Mouse (Mus musculus) CH12.LX (cell line): ENCODE data around the gene Dlk1. TPM values are rescaled to one million over a fixed set of nuclear protein-coding genes. Genes with fewer than 3 reads are reported as not detected.

Experiments used
- DNase-seq: peaks from one replicate; pipeline ENCODE4 v3.0.0-alpha.2; 2013; ENCODE audit errors: extremely low read depth
- H3K27ac ChIP-seq: 2 replicates; pipeline ENCODE4 v1.5.1; 2012; ENCODE audit warnings: low read depth, mild to moderate bottlenecking, control low read depth, moderate library complexity; ENCODE audit not compliant: insufficient read depth
- H3K27me3 ChIP-seq: replicated peaks from 2 replicates; pipeline ENCODE3; 2012; ENCODE audit warnings: inconsistent platforms
- H3K36me3 ChIP-seq, 2 experiments: replicated peaks in 1 of 2; 2 replicates each; pipeline versions ENCODE3 to v1.6.1; 2012; ENCODE audit warnings: inconsistent platforms in 1 of 2, low read length in 1 of 2, mild to moderate bottlenecking in 1 of 2, mixed read lengths in 1 of 2, moderate library complexity in 1 of 2; ENCODE audit not compliant: control insufficient read depth in 1 of 2, insufficient read depth in 1 of 2
- H3K4me1 ChIP-seq, 2 experiments: 2 replicates each; pipeline ENCODE4 v1.6.1; 2012; ENCODE audit warnings: inconsistent platforms in 1 of 2, moderate library complexity in 1 of 2; ENCODE audit not compliant: insufficient read depth in 2 of 2, control insufficient read depth in 1 of 2
- H3K4me2 ChIP-seq: 2 replicates; pipeline ENCODE4 v1.6.1; 2012; ENCODE audit warnings: low read depth, mild to moderate bottlenecking, control low read depth; ENCODE audit not compliant: poor library complexity, insufficient read depth, severe bottlenecking
- H3K4me3 ChIP-seq, 3 experiments: fragments of 150-350 bp in 1 of 3; sonication (generic) in 1 of 3; replicated peaks in 1 of 3; 2 replicates each; pipeline versions ENCODE3 to v1.5.1; 2011 to 2012; ENCODE audit warnings: low read depth in 2 of 3, low read length in 2 of 3, mild to moderate bottlenecking in 2 of 3, moderate library complexity in 2 of 3, control low read depth in 1 of 3, improper control_type of control experiment in 1 of 3, inconsistent platforms in 1 of 3, mixed read lengths in 1 of 3; ENCODE audit not compliant: poor library complexity in 1 of 3
- H3K79me2 ChIP-seq: replicated peaks from 2 replicates; pipeline ENCODE4 v1.6.1; 2012; ENCODE audit warnings: mild to moderate bottlenecking, moderate library complexity; ENCODE audit not compliant: control insufficient read depth, poor library complexity, insufficient read depth, severe bottlenecking; ENCODE audit errors: extremely low read depth
- H3K9ac ChIP-seq: 2 replicates; pipeline ENCODE4 v1.6.1; 2012; ENCODE audit warnings: low read depth, mild to moderate bottlenecking, control low read depth, moderate library complexity; ENCODE audit not compliant: insufficient read depth
- H3K9me3 ChIP-seq: replicated peaks from 2 replicates; pipeline ENCODE3; 2012; ENCODE audit warnings: low read length, inconsistent platforms, mixed read lengths
- BHLHE40 ChIP-seq: IDR thresholded peaks from 2 replicates; pipeline ENCODE4 v1.6.1; 2011; ENCODE audit warnings: mild to moderate bottlenecking, low read depth, low read length, improper control_type of control experiment
- CHD1 ChIP-seq: IDR thresholded peaks from 2 replicates; pipeline ENCODE4 v1.6.1; 2012; ENCODE audit warnings: low read depth, low read length, improper control_type of control experiment, inconsistent platforms
- CTCF ChIP-seq, 2 experiments: IDR thresholded peaks in 1 of 2; conservative IDR thresholded peaks in 1 of 2; 2 replicates each; pipeline ENCODE4 v1.5.1; 2011 to 2012; ENCODE audit warnings: low read depth in 2 of 2, low read length in 2 of 2, improper control_type of control experiment in 1 of 2, inconsistent platforms in 1 of 2, mild to moderate bottlenecking in 1 of 2, moderate library complexity in 1 of 2
- EP300 ChIP-seq: IDR thresholded peaks from 2 replicates; pipeline ENCODE4 v1.6.1; 2011; ENCODE audit warnings: low read length, improper control_type of control experiment
- ETS1 ChIP-seq: conservative IDR thresholded peaks from 2 replicates; pipeline ENCODE4 v1.6.1; 2012; ENCODE audit warnings: low read depth, mild to moderate bottlenecking, inconsistent platforms, low read length, improper control_type of control experiment, moderate library complexity
- IRF4 ChIP-seq: IDR thresholded peaks from 2 replicates; pipeline ENCODE4 v1.6.1; 2014; ENCODE audit warnings: low read depth, mild to moderate bottlenecking, inconsistent platforms, low read length, improper control_type of control experiment
- JUN ChIP-seq: IDR thresholded peaks from 2 replicates; pipeline ENCODE4 v1.6.1; 2011; ENCODE audit warnings: low read depth, mild to moderate bottlenecking, low read length, improper control_type of control experiment, moderate library complexity; ENCODE audit not compliant: insufficient read depth
- JUND ChIP-seq: conservative IDR thresholded peaks from 2 replicates; pipeline ENCODE4 v1.6.1; 2011; ENCODE audit warnings: low read depth, low read length, improper control_type of control experiment
- MAX ChIP-seq: IDR thresholded peaks from 2 replicates; pipeline ENCODE4 v1.6.1; 2011; ENCODE audit warnings: low read length, improper control_type of control experiment
- MAZ ChIP-seq: IDR thresholded peaks from 2 replicates; pipeline ENCODE4 v1.6.1; 2012; ENCODE audit warnings: low read depth, mild to moderate bottlenecking, inconsistent platforms, low read length, improper control_type of control experiment, moderate library complexity
- MEF2A ChIP-seq: IDR thresholded peaks from 2 replicates; pipeline ENCODE4 v1.6.1; 2014; ENCODE audit warnings: low read depth, mild to moderate bottlenecking, inconsistent platforms, low read length, improper control_type of control experiment, borderline replicate concordance
- NRF1 ChIP-seq: IDR thresholded peaks from 2 replicates; pipeline ENCODE4 v1.6.1; 2014; ENCODE audit warnings: low read depth, mild to moderate bottlenecking, inconsistent platforms, low read length, improper control_type of control experiment, moderate library complexity
- PAX5 ChIP-seq: IDR thresholded peaks from 2 replicates; pipeline ENCODE4 v1.6.1; 2012; ENCODE audit warnings: low read length, inconsistent platforms, mixed read lengths
- POLR2AphosphoS2 ChIP-seq: IDR thresholded peaks from 2 replicates; pipeline ENCODE4 v1.6.1; 2011; ENCODE audit warnings: low read depth, low read length, improper control_type of control experiment
- SIN3A ChIP-seq: IDR thresholded peaks from 2 replicates; pipeline ENCODE4 v1.6.1; 2012; ENCODE audit warnings: low read length, improper control_type of control experiment, inconsistent platforms
- TCF12 ChIP-seq: IDR thresholded peaks from 2 replicates; pipeline ENCODE4 v1.6.1; 2014; ENCODE audit warnings: low read depth, mild to moderate bottlenecking, inconsistent platforms, low read length, improper control_type of control experiment
- USF2 ChIP-seq: conservative IDR thresholded peaks from 2 replicates; pipeline ENCODE4 v1.6.1; 2011; ENCODE audit warnings: low read depth, low read length, improper control_type of control experiment
- ZMIZ1 ChIP-seq: IDR thresholded peaks from 2 replicates; pipeline ENCODE4 v1.6.1; 2012; ENCODE audit warnings: low read depth, mild to moderate bottlenecking, inconsistent platforms, low read length, improper control_type of control experiment
- ZNF384 ChIP-seq: IDR thresholded peaks from 2 replicates; pipeline ENCODE4 v1.6.1; 2012; ENCODE audit warnings: low read depth, low read length, improper control_type of control experiment, inconsistent platforms
- dilution Hi-C: fragments of 300-500 bp; cut with MboI; formaldehyde crosslinking; loops from 2 replicates; pipeline ENCODE4 v1.14.3; 2020; ENCODE audit warnings: low sequenced_read_pairs; ENCODE audit not compliant: extremely low pct_unique_long_range_greater_than_20kb, extremely low pct_ligation_motif_present
- in situ Hi-C: fragments of 300-500 bp; cut with MboI; formaldehyde crosslinking; loops from 3 replicates; pipeline ENCODE4 v1.14.3; 2019; ENCODE audit warnings: low sequenced_read_pairs, low pct_ligation_motif_present, low pct_unique_long_range_greater_than_20kb, mixed read lengths
- polyA plus RNA-seq: library from polyadenylated mRNA; unstranded; fragments of >175 nt; gene quantifications from 2 replicates; pipeline ENCODE4 v1.2.1, GENCODE M21; 2012; ENCODE audit warnings: low read depth; ENCODE audit not compliant: insufficient read length
- total RNA-seq, 2 experiments: library from RNA; depleted of rRNA; stranded (reverse); fragments of 300-350 nt in 1 of 2; fragments of >200 nt in 1 of 2; gene quantifications; 2 replicates each; pipeline ENCODE4 v1.2.3; 2012 to 2014

The Dlk1 gene
- total and polyA plus RNA-seq, 3 experiments: not detected

GRCm38 (mm10) chr12:109441366-109441765, 11.3 kb upstream of the Dlk1 start:
- Histone ChIP-seq H3K36me3 (no peaks in the 10 kb centered on the region), H3K27ac (no peak overlapping the region), H3K27me3 (no peaks in the 10 kb centered on the region), H3K4me3 (no peak overlapping the region), H3K4me2 (no peak overlapping the region), H3K79me2 (no peaks in the 10 kb centered on the region), H3K9me3 (peaks cover 95% of the 10 kb centered on the region), H3K4me1 (no peaks in the 10 kb centered on the region; a peak in 1 of 4 replicates), H3K9ac (no peak overlapping the region)
- in situ Hi-C loops (no loop called here), dilution Hi-C loops (no loop called here)
- no peak for DNase-seq
- no peak for TF ChIP-seq JUND
- TF ChIP-seq POLR2AphosphoS2: no peak
- no peak for TF ChIP-seq EP300
- TF ChIP-seq ZMIZ1: no peak
- no peak for TF ChIP-seq BHLHE40
- TF ChIP-seq NRF1: no peak
- TF ChIP-seq MAZ: no peak
- TF ChIP-seq CTCF (conservative IDR thresholded peaks at IDR 0.05 in 1 of 2, IDR thresholded peaks at IDR 0.05 in 1 of 2; ENCODE audit: low read depth in 2 of 2, low read length in 2 of 2): no peak
- no peak for TF ChIP-seq SIN3A

GRCm38 (mm10) chr12:109442115-109442514, 10.5 kb upstream of the Dlk1 start:
- Histone ChIP-seq H3K27ac (no peak overlapping the region), H3K4me3 (no peak overlapping the region), H3K36me3 (no peaks in the 10 kb centered on the region), H3K4me1 (no peaks in the 10 kb centered on the region; a peak in 1 of 4 replicates), H3K27me3 (no peaks in the 10 kb centered on the region), H3K79me2 (no peaks in the 10 kb centered on the region)
- DNase-seq: no peak
- dilution Hi-C loops: no loop called here
- TF ChIP-seq USF2: no peak
- TF ChIP-seq MEF2A: no peak
- no peak for TF ChIP-seq CHD1
- TF ChIP-seq PAX5: no peak
- TF ChIP-seq EP300: no peak
- no peak for TF ChIP-seq MAX
- TF ChIP-seq ZNF384: no peak
- TF ChIP-seq ETS1: no peak
- TF ChIP-seq IRF4: no peak
- TF ChIP-seq TCF12: no peak
- no peak for TF ChIP-seq JUN
- TF ChIP-seq, all 38 proteins: peak for 0
- no peak overlapping the region for H3K9ac ChIP-seq
- H3K4me2 ChIP-seq: no peak overlapping the region
- in situ Hi-C loops: no loop called here
- peaks cover 93% of the 10 kb centered on the region for H3K9me3 ChIP-seq
